Mouse (Mus musculus): ENCODE results near the gene Nlrp3. TPM values are rescaled to one million over a fixed set of nuclear protein-coding genes. Genes with fewer than 3 reads are reported as not detected.
"Not testable (repeated sequence)": the region's sequence is repeated elsewhere in the genome, so short reads cannot be mapped to it uniquely, and the experiment has no call there.

The Nlrp3 gene
- polyA plus RNA-seq, 1 experiment, result not detected

DNA sequence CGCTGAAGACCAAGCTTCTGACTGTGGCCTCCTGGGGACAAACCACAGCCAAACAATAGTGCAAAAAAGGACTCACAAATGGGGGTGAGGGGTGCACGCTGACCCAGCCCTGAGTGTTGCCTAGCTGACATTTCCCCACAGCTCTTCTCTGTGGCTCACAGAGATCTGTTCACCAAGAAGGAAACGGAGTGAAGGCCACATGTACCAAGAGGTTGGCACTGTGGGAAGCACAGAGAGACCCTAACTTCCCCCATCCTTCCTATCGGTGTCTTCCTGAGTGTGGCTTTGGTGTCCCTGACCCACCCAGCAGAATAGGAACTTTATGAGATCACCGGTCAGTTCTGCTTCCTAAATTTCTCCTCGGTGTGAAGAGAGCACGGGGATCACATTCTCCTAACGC is 13.2 kb downstream of the Nlrp3 start:
- no peak overlapping the region for H3K27ac ChIP-seq (replicated peaks; ENCODE audit: low read depth, low read length)
- H3K4me3 ChIP-seq (ENCODE audit: insufficient read depth, low read depth, low read length), result no peak overlapping the region
- no peaks in the 10 kb centered on the region for H3K4me1 ChIP-seq (ENCODE audit: control insufficient read depth, insufficient read depth, insufficient read length, low read length)

DNA sequence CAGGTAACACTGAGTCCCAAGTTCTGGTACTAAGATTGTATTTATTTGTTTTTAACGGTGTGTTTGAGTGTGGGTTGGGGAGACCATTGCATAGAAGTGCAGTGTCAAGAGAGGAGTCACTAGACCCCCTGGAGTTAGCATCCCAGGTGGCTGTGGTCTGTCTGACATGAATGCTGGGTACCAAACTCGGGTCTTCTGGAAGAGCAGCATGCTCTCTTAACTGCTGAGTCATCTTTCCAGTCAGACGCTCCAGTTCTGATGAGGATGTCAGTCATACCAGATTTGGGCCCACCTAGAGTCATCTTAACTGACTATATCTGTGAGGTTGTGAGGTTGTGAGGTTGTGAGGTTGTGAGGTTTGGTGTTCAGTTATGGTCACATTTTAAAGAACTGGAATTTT is 19.5 kb downstream of the Nlrp3 start:
- Histone ChIP-seq H3K4me1 (ENCODE audit: control insufficient read depth, insufficient read depth, insufficient read length, low read length) (no peaks in the 10 kb centered on the region; the same call in 1 of the 2 replicates), H3K4me3 (ENCODE audit: insufficient read depth, low read depth, low read length) (no peak overlapping the region), H3K27ac (replicated peaks; ENCODE audit: low read depth, low read length) (no peak overlapping the region)

DNA sequence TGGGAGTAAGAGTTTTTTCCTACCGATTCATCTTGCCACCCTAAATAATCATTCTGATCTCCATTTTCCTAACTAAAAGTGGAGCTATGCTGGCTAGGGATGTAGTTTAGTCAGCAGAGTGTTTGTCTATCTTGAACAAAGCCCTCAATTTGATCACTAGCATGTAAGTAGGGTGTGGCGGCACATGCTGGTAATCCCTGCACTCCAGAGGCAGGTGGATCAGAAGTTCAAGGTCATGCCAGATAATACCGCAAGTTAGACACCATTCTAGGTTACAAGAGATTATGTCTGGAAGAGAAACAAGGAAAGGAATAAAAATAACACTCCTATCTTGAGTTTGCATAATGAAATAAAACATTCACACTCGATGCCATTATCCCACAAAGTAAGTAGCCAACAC is 21.0 kb downstream of the Nlrp3 start:
- Histone ChIP-seq H3K4me1 (ENCODE audit: control insufficient read depth, insufficient read depth, insufficient read length, low read length) (no peaks in the 10 kb centered on the region; the same call in 1 of the 2 replicates), H3K27ac (replicated peaks; ENCODE audit: low read depth, low read length) (no peak overlapping the region), H3K4me3 (ENCODE audit: insufficient read depth, low read depth, low read length) (no peak overlapping the region)

DNA sequence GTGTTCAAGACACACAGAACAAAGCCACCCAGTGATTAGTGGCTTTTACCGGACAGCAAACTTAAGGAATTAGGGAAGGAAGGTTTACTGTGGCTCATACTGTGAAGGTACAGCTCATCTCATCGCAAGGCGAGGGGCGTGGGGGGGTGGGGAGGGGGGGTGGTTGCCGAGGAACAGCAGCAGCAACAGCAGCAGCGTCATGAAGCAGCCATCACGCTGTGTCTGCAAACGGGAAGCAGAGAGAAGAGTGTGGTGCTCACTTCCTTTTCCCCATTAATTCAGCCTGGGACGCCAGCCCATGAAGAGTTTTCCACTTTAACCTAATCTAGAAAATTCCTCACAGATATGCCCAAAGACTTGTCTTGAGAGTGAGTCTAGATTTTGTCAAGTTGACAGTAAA is 21.5 kb downstream of the Nlrp3 start:
- Histone ChIP-seq H3K27ac (replicated peaks; ENCODE audit: low read depth, low read length) (no peak overlapping the region), H3K4me1 (ENCODE audit: control insufficient read depth, insufficient read depth, insufficient read length, low read length) (no peaks in the 10 kb centered on the region; the same call in 1 of the 2 replicates), H3K4me3 (ENCODE audit: insufficient read depth, low read depth, low read length) (no peak overlapping the region)

DNA sequence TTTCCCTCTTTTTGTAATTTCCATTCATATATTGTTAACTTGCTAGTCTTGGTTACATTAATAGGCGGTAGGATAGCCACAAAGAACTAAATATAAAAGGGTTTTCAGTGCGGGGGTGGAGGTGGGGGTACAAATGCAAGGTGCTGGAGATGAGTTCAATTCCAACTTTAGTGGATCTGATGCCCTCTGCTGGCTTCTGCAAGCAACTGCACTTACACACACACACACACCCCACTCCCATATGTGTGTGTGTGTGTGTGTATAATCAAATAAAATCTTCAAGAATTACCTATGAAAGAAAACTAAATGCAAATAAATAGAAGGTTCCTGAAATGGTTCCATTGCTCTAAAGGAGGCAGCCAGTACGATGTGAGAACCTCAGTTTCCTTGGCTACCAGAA is 27.9 kb downstream of the Nlrp3 start:
- Histone ChIP-seq H3K4me1 (ENCODE audit: control insufficient read depth, insufficient read depth, insufficient read length, low read length) (no peaks in the 10 kb centered on the region), H3K4me3 (ENCODE audit: insufficient read depth, low read depth, low read length) (no peak overlapping the region), H3K27ac (replicated peaks; ENCODE audit: low read depth, low read length) (no peak overlapping the region)

DNA sequence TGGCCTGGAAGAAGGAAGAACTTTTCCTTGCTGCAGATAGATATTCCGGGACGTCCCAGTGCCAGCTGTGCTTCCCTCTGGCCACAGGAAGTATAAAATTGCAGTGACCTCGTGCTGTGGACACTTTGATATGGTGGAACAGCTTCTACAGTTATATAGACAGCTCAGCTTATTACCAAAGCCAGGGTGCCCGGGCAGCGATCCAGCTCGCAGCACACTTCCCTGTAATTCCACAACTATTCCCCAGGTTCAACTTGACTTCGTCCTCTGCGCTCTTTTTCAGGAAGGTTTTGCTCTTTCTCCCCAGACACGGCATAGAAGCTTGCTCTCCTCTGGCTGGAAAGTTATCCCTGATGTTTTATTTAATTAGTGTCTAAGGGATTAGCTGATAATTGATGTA is 34.4 kb downstream of the Nlrp3 start:
- Histone ChIP-seq H3K27ac (replicated peaks; ENCODE audit: low read depth, low read length) (no peak overlapping the region), H3K4me3 (ENCODE audit: insufficient read depth, low read depth, low read length) (no peak overlapping the region), H3K4me1 (ENCODE audit: control insufficient read depth, insufficient read depth, insufficient read length, low read length) (0 out of 2 replicates have a peak, but pooled peaks cover 4% of the 10 kb centered on the region)

DNA sequence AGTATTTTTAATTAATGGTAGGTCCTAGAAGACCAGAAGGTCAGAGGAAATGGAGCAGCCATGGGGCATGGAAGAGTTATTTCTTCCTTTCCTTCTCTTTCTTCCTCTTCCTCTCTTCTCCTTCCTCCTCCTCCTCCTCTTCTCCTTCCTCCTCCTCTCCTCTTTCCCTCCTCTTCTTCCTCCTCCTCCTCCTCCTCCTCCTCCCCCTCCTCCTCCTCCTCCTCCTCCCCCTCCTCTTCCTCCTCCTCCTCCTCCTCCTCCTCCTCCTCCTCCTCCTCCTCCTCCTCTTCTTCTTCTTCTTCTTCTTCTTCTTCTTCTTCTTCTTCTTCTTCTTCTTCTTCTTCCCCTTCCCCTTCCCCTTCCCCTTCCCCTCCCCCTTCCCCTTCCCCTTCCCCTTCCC is 34.8 kb downstream of the Nlrp3 start, which contains the start of gene Olfr222:
Gene Olfr222, minus strand, starts transcription at position 101 of the 400 bp plus-strand sequence.
- not testable (repeated sequence) for H3K4me1 ChIP-seq (ENCODE audit: control insufficient read depth, insufficient read depth, insufficient read length, low read length); H3K27ac ChIP-seq (replicated peaks; ENCODE audit: low read depth, low read length); H3K4me3 ChIP-seq (ENCODE audit: insufficient read depth, low read depth, low read length)

DNA sequence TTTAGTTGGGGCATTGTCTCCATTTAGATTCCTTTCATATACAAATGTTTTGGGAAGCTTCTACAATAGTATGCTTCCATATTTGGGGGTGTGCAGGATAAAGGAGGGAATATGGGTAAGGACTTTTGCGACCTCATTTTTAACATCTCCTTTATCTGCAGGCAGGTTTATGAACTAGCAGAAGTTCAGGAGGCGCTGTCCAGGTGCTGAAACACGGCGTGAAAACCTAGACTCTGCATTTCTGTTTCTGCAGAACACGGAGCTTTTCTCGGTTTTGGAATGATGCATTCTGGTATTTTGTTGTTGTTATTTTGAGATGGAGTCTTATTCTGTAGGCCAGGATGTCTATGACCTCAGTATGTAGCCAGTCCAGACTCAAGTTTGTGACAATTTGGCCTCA is 43.2 kb downstream of the Nlrp3 start:
- H3K4me1 ChIP-seq (ENCODE audit: control insufficient read depth, insufficient read depth, insufficient read length, low read length), result no peaks in the 10 kb centered on the region
- no peak overlapping the region for H3K4me3 ChIP-seq (ENCODE audit: insufficient read depth, low read depth, low read length)
- no peak overlapping the region for H3K27ac ChIP-seq (replicated peaks; ENCODE audit: low read depth, low read length)

DNA sequence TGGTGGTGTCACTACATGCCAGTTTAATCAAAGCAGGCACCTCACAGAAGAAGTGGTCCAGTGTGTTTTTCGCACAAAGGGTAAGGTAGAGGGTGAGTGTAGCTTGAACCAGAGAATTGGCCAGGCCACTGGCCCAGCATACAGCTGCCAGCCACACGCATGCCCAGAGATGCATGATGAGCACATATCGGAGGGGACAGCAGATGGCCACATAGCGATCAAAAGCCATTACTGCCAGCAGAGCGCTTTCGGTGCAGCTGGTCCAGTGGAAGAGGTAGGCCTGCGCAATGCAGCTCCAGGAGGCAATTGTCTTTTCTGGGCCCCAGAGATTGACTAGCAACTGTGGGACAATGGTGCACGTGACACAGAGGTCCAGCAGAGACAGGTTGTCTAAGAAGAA is 48.1 kb downstream of the Nlrp3 start:
- no peak overlapping the region for H3K4me3 ChIP-seq (ENCODE audit: insufficient read depth, low read depth, low read length)
- no peak overlapping the region for H3K27ac ChIP-seq (replicated peaks; ENCODE audit: low read depth, low read length)
- no peaks in the 10 kb centered on the region for H3K4me1 ChIP-seq (ENCODE audit: control insufficient read depth, insufficient read depth, insufficient read length, low read length)

DNA sequence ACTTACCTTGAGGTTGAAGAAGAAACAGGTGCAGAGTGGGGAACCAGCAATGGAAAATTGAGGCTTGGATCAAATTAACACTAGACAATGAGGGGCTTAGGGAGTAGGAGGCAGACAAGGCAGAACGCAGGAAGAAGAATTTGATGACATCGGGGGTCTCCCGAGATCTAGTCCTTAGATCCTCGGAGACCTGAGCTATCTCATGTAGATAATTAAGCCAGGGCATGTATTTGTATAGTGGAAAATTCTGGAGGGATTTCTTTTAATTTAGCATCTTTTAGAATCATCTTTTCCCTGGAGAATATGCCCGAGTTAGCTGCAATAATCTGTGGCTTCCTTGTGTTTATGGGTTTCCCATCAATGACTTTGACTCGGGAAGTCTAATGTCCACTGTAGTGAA is 51.8 kb downstream of the Nlrp3 start, which contains the start of gene Olfr223:
Gene Olfr223, minus strand, starts transcription at position 101 of the 400 bp plus-strand sequence.
- Histone ChIP-seq H3K4me1 (ENCODE audit: control insufficient read depth, insufficient read depth, insufficient read length, low read length) (no peaks in the 10 kb centered on the region), H3K4me3 (ENCODE audit: insufficient read depth, low read depth, low read length) (no peak within 1 kb of the TSS), H3K27ac (replicated peaks; ENCODE audit: low read depth, low read length) (no peak within 1 kb of the TSS)

DNA sequence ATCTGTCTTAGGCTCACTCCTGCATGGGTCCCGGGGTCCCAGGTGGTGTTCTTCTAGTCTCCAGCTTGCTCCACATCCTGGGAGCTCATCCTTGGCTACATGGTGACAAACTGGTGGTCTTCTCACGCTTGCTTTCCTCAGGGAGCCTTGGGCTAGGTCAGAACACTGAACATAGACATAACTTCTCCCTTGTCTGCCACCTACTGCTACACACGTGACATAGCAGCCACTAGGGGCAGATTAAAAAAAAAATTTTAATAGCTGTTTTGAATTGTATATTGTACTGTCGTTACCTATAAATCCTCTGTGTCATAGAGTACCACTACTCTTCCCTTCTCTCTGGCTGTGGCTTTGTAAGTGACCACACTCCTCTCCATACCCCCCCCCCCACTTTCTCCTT is 54.7 kb downstream of the Nlrp3 start:
- H3K27ac ChIP-seq (replicated peaks; ENCODE audit: low read depth, low read length), result no peak overlapping the region
- no peak overlapping the region for H3K4me3 ChIP-seq (ENCODE audit: insufficient read depth, low read depth, low read length)
- no peaks in the 10 kb centered on the region for H3K4me1 ChIP-seq (ENCODE audit: control insufficient read depth, insufficient read depth, insufficient read length, low read length)

DNA sequence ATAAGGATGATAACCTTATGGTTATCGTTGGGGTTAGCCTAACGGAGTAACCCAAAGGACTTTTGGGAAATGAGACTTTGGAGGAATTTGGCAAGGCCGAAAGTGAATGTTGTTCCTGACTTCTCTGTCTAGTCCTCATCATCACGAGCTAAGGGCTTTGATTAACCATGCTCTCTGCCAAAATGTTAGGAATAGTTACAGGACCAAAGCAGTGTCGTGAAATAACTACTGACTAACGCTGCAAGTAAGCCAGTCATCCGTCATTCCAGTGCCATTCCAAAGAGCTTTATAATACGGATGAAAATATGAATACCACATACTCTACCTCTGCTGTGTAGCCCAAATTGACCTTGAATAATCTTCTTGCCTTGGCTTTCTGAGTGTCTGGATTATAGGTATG is 55.6 kb downstream of the Nlrp3 start:
- Histone ChIP-seq H3K27ac (replicated peaks; ENCODE audit: low read depth, low read length) (no peak overlapping the region), H3K4me3 (ENCODE audit: insufficient read depth, low read depth, low read length) (no peak overlapping the region), H3K4me1 (ENCODE audit: control insufficient read depth, insufficient read depth, insufficient read length, low read length) (no peaks in the 10 kb centered on the region)

DNA sequence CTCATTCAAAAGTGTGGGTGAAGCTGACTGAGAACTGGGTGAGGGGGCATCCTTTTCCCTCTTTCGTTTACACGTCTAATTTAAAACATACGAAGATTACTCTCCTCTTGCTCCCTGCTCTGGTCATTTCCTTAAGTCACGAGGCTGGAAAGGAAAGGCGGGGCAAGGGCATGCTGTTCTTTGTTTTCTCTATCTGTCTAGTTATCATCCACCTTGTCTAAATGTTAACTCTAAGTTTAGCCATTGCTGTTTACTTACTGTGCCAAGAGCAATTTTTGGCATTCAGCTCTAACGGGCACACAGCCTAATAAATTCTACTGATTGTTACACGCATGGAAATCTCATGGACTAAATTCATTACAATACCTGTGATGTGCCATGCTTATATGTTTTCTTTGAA is 57.8 kb downstream of the Nlrp3 start:
- H3K4me3 ChIP-seq (ENCODE audit: insufficient read depth, low read depth, low read length), result no peak overlapping the region
- no peaks in the 10 kb centered on the region for H3K4me1 ChIP-seq (ENCODE audit: control insufficient read depth, insufficient read depth, insufficient read length, low read length)
- no peak overlapping the region for H3K27ac ChIP-seq (replicated peaks; ENCODE audit: low read depth, low read length)

DNA sequence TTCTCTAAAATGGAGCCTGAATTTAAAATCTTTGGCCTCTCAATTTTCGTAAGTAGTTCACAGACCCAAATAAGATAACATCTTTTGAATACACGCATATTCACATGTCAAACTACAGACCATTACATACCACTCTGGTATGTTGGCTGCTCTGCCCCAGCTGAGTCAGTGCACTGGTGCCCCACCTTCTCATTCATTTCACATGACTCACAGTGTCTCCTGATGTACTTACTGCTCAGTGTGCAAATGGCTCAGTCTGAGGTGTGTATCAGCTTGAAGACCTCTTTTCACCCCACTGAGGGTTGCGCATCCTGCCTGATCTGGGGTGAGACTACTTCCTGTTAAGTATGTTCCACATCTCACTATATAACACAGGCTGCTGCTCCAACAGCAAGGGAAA is 59.5 kb downstream of the Nlrp3 start:
- Histone ChIP-seq H3K4me1 (ENCODE audit: control insufficient read depth, insufficient read depth, insufficient read length, low read length) (no peaks in the 10 kb centered on the region), H3K4me3 (ENCODE audit: insufficient read depth, low read depth, low read length) (no peak overlapping the region), H3K27ac (replicated peaks; ENCODE audit: low read depth, low read length) (no peak overlapping the region)

DNA sequence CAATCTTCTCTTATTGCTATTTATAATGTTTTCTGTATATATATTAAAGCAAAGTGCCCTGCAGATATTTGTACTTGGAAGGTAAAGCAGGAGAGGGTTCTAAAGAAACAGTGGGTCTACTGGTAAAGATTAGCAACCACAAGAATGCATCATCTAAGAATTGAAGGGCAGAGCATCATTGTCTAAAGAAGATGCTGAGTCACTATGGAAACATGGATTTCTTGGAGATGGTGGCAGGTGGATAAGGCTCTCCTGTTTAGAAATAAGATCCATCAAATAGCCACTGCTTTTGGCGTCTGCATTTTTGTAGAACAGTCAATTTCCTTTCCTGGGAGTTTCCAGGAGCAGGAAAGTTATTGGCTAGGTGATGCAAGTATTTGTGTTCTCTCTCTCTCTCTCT is 60.9 kb downstream of the Nlrp3 start:
- no peak overlapping the region for H3K4me3 ChIP-seq (ENCODE audit: insufficient read depth, low read depth, low read length)
- no peak overlapping the region for H3K27ac ChIP-seq (replicated peaks; ENCODE audit: low read depth, low read length)
- H3K4me1 ChIP-seq (ENCODE audit: control insufficient read depth, insufficient read depth, insufficient read length, low read length), result no peaks in the 10 kb centered on the region

DNA sequence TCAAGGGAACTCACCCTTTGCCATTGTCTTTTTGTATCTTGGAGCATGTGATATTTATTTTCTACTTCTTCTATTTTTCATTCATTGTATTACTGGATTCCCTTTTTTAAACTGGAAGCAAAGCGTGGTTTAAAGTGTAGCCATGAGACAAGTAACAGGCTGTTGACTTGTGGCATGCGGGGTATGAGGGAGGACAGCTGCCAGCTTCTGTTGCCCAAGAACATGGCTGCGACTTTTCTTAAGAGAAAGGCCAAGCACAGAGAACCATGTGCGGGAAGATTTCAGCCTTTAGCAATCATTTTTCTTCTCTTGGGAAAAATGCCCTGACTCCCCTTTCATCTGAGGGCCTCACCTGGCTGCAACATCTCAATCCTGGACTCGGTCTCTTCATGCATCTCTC is 70.3 kb downstream of the Nlrp3 start:
- Histone ChIP-seq H3K27ac (replicated peaks; ENCODE audit: low read depth, low read length) (no peak overlapping the region), H3K4me3 (ENCODE audit: insufficient read depth, low read depth, low read length) (no peak overlapping the region), H3K4me1 (ENCODE audit: control insufficient read depth, insufficient read depth, insufficient read length, low read length) (no peaks in the 10 kb centered on the region)

DNA sequence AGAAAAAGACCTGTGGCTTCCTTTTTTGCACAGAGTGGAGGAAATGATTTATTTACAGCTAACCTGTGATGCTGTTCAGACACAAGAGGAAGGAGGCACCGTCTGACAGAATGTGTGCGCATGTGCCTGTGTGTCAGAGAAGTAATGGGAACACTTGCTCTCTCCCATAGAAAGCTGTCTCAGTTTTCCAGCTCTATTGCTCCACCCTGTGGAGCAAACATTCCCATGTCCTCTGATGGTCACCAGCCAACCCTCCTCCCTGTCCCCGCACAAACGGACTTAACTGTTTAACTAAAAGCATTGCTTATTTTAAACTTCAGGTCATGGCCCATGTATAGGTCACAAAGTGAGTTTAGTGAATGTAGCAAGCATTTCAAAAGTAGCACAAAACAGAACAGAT is 72.8 kb downstream of the Nlrp3 start:
- Histone ChIP-seq H3K4me1 (ENCODE audit: control insufficient read depth, insufficient read depth, insufficient read length, low read length) (no peaks in the 10 kb centered on the region), H3K27ac (replicated peaks; ENCODE audit: low read depth, low read length) (no peak overlapping the region), H3K4me3 (ENCODE audit: insufficient read depth, low read depth, low read length) (no peak overlapping the region)

All from brown adipose tissue, adult 24 weeks (tissue).